Mouse (Mus musculus) neural tube, postnatal 0 days (tissue): Measurements from ENCODE around the gene Slc16a8. TPM values are rescaled to one million over a fixed set of nuclear protein-coding genes. Genes with fewer than 3 reads are reported as not detected.

Source experiments
- polyA plus RNA-seq: library from polyadenylated mRNA; unstranded; fragments of >200 nt; fragmentation: Nextera tagmentation; extraction: Ambion mirVana; gene quantifications from 2 replicates; pipeline ENCODE4 v1.2.1, GENCODE M21; 2015

Slc16a8 gene
- polyA plus RNA-seq, result 0.39 and 0.43 TPM in 2 replicates

DNA sequence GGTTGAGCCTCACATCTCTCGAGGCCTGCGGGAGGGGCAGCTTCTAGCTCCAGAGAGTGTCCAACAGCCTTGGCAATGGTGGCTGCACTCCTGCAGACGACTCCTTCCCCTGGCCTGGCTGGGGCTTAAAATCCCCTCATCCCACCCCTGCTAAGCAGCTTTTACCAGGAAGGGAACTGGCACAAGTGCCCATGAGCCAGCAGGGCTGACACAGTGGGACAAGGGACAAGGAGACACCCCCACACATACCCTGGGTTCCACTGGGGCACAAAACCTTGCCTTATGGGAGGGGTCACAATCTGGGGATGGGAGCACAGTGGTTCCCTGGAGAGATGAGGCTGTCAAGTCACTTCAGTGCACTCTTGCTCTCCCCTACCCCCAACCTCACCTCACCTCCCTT lies at the start of gene Slc16a8:
Gene Slc16a8 (minus strand): TSS at position 101 of the 400 bp plus-strand sequence.

DNA sequence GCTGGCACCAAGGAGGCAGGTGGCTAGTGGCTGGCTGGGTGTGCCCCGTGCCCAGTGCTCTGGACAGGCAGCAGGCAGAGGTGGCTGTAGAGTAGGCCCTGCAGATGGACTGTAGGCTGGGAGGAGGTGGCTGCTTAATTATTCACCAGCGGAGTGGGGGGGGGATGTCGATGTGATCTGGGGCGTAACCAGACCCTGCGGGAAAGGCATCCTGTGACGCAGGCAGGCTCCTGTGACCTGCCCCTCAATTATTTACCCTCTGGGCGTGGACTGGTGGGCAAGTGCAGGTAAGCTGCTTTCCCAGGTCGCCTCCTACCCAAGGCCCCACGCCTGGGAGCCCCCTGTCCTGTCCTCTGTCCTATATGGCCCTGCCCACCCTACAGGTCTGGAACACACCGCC lies 30.8 kb upstream of the Slc16a8 start, which contains the start of gene Baiap2l2:
Gene Baiap2l2 (minus strand): TSS at position 139 of the 400 bp plus-strand sequence.

DNA sequence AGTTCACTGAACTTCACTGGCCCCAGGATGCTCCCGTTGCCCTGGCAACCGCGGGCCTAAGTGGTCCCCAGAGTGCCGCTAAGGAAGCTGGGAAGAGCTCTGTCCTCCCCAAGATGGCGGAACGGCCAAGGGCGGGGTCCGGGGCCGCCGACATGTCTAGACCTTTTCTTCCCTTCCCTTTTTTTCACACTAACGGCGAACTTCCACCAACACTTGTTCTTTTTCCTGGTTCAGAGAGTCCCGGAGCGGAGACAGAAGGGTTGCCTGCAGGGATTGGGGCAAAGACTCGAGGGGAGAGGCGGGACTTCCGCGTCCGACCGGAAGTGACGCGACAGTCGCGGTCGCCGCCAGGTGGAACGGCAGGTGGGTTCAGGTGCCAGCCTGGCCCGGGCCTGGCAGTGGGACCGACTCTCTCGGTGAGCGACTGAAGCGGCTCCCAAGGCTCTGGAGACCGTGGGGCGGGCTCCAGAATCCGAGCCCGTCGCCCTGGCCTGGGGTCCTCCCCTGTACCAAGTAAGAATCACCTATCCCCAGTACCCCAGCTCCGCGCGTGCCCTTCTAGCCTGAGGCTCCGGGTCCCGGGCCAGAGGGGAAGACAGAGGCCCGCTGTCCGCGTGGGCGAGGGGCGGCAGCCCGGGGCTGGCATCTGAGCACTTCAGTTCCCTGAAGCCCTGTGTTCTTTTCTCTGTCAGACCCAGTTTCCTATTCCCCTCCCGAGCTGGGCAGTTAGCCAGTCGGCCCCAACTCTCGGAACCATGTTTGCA lies 25.3 kb downstream of the Slc16a8 start, which contains the start of the genes Pick1 and Gm49486:
Gene Pick1 (plus strand): TSS at position 116 of the 764 bp plus-strand sequence.
Gene Gm49486 (plus strand): TSS at position 334 of the 764 bp plus-strand sequence.

Other genes with a start within 250 kb of the Slc16a8 start
- 148 and 161 TPM in 2 replicates for gene H1f0, start 226.3 kb downstream of the Slc16a8 start, polyA plus RNA-seq
- 0.26 TPM in 1 of 2 replicates, not detected in the other for gene Galr3, start 212.9 kb downstream of the Slc16a8 start, polyA plus RNA-seq
- gene Ankrd54, start 191.9 kb downstream of the Slc16a8 start, polyA plus RNA-seq, result 41.6 and 44.2 TPM in 2 replicates
- gene Eif3l, start 179.6 kb downstream of the Slc16a8 start, polyA plus RNA-seq, result 151 and 153 TPM in 2 replicates
- 10.2 and 12.5 TPM in 2 replicates for gene Micall1, start 145.9 kb downstream of the Slc16a8 start, polyA plus RNA-seq
- 322 and 359 TPM in 2 replicates for gene Polr2f, start 113.8 kb downstream of the Slc16a8 start, polyA plus RNA-seq
- 15.8 and 18.5 TPM in 2 replicates for gene 1700088E04Rik, start 113.5 kb downstream of the Slc16a8 start, polyA plus RNA-seq
- 28.5 and 31.4 TPM in 2 replicates for gene Sox10, start 89.5 kb downstream of the Slc16a8 start, polyA plus RNA-seq
- gene Pick1, start 25.6 kb downstream of the Slc16a8 start, polyA plus RNA-seq, result 68.4 and 81.9 TPM in 2 replicates
- 1.1 and 1.3 TPM in 2 replicates for gene Gm49486, start 25.4 kb downstream of the Slc16a8 start, polyA plus RNA-seq
- 11.4 TPM in 2 replicates for gene Baiap2l2, start 30.8 kb upstream of the Slc16a8 start, polyA plus RNA-seq
- 13.6 and 14.8 TPM in 2 replicates for gene Pla2g6, start 73.6 kb upstream of the Slc16a8 start, polyA plus RNA-seq
- gene Maff, start 91.9 kb upstream of the Slc16a8 start, polyA plus RNA-seq, result 0.83 and 1.8 TPM in 2 replicates
- 31.7 and 37.2 TPM in 2 replicates for gene Tmem184b, start 148.8 kb upstream of the Slc16a8 start, polyA plus RNA-seq
- gene Csnk1e, start 200.8 kb upstream of the Slc16a8 start, polyA plus RNA-seq, result 143 and 160 TPM in 2 replicates